Mouse (Mus musculus) retina, postnatal 7 days (tissue): ENCODE results near the gene Olfr1154.

Experiments used
- DNase-seq: peaks from one replicate; pipeline ENCODE4 v3.0.0-alpha.2; 2012; ENCODE audit warnings: low read depth, low spot score

The Olfr1154 gene

GRCm38 (mm10) chr2:87905066-87905465 lies at the start of gene Olfr1154:
Gene Olfr1154, minus strand, starts transcription at chr2:87905166.
- no peak for DNase-seq

- no peak for DNase-seq
These were observed 48.0 kb upstream of the Olfr1154 start, which contains the start of gene Olfr1156 for GRCm38 (mm10) chr2:87953000-87953399. Gene Olfr1156, minus strand, starts transcription at chr2:87953100.

GRCm38 (mm10) chr2:87945037-87945436 lies 40.1 kb upstream of the Olfr1154 start, which contains the start of gene Olfr1155:
Gene Olfr1155, minus strand, starts transcription at chr2:87945137.
- DNase-seq: no peak

GRCm38 (mm10) chr2:87894662-87895061 lies 10.3 kb downstream of the Olfr1154 start, which contains the start of gene Olfr1153:
Gene Olfr1153, plus strand, starts transcription at chr2:87894962.
- DNase-seq: no peak

- no peak for DNase-seq
These were observed 38.8 kb downstream of the Olfr1154 start, which contains the start of gene Olfr1152 for GRCm38 (mm10) chr2:87866192-87866591. Gene Olfr1152, plus strand, starts transcription at chr2:87866492.

GRCm38 (mm10) chr2:87855562-87855961 lies 49.4 kb downstream of the Olfr1154 start, which contains the start of gene Olfr1151:
Gene Olfr1151, plus strand, starts transcription at chr2:87855862.
- DNase-seq: no peak
